Mouse (Mus musculus) neural tube, embryonic 12.5 days (tissue): Measurements from ENCODE around the gene Kdm5b. TPM values are rescaled to one million over a fixed set of nuclear protein-coding genes. Genes with fewer than 3 reads are reported as not detected.
A peak's percentile ranks its signal among the peaks of the same experiment; 100 is the strongest.

Source experiments
- ATAC-seq: fragments of 200-750 bp; cut with Nextera tagmentation; 2 replicates; pipeline ENCODE4 v1.8.0; 2017; ENCODE audit warnings: low read depth, mild to moderate bottlenecking, moderate TSS enrichment, moderate library complexity; ENCODE audit not compliant: low FRiP score
- H3K27ac ChIP-seq: fragments of 300-500 bp; sonication (generic); 2 replicates; pipeline ENCODE4 v1.5.1; 2016
- H3K27me3 ChIP-seq: fragments of 300-500 bp; sonication (generic); replicated peaks from 2 replicates; pipeline ENCODE4 v1.6.1; 2016; ENCODE audit warnings: mild to moderate bottlenecking
- H3K36me3 ChIP-seq: fragments of 300-500 bp; sonication (generic); 2 replicates; pipeline ENCODE4 v1.6.1; 2016; ENCODE audit warnings: mild to moderate bottlenecking
- H3K4me1 ChIP-seq: fragments of 300-500 bp; sonication (generic); 2 replicates; pipeline ENCODE4 v1.6.1; 2016
- H3K4me2 ChIP-seq: fragments of 300-500 bp; sonication (generic); replicated peaks from 2 replicates; pipeline ENCODE4 v1.6.1; 2016; ENCODE audit warnings: mild to moderate bottlenecking
- H3K4me3 ChIP-seq: fragments of 300-500 bp; sonication (generic); 2 replicates; pipeline ENCODE4 v1.5.1; 2016
- H3K9ac ChIP-seq: fragments of 300-500 bp; sonication (generic); 2 replicates; pipeline ENCODE4 v1.6.1; 2016; ENCODE audit warnings: mild to moderate bottlenecking
- H3K9me3 ChIP-seq: fragments of 300-500 bp; sonication (generic); 2 replicates; pipeline ENCODE4 v1.6.1; 2016; ENCODE audit warnings: mild to moderate bottlenecking
- WGBS: fragments of 180-500 bp; shearing (Covaris S2); methylation state at CpG from one replicate; pipeline ENCODE4 v1.1.7; 2016; 5-methylcytosine and 5-hydroxymethylcytosine counted together
- polyA plus RNA-seq: library from polyadenylated mRNA; unstranded; fragments of >200 nt; fragmentation: Nextera tagmentation; extraction: Ambion mirVana; gene quantifications from 2 replicates; pipeline ENCODE4 v1.2.1, GENCODE M21; 2016

Gene Kdm5b
- polyA plus RNA-seq, 1 experiment from 2014 or later: 108 TPM

GRCm38 (mm10) chr1:134606381-134606780, 46.4 kb downstream of the Kdm5b start:
- peaks cover 67% of the 10 kb centered on the region for H3K36me3 ChIP-seq
- no peak for ATAC-seq
- no peak overlapping the region for H3K4me3 ChIP-seq
- 97% methylated on average over 2 of the region's 2 CpGs for WGBS
- H3K27me3 ChIP-seq: no peaks in the 10 kb centered on the region
- no peaks in the 10 kb centered on the region for H3K4me1 ChIP-seq
- no peak overlapping the region for H3K9ac ChIP-seq
- H3K4me2 ChIP-seq: no peak overlapping the region
- no peak overlapping the region for H3K27ac ChIP-seq
- H3K9me3 ChIP-seq: no peaks in the 10 kb centered on the region

- no peak overlapping the region for H3K4me3 ChIP-seq
- H3K36me3 ChIP-seq: peaks cover 66% of the 10 kb centered on the region
- no peak for ATAC-seq
- H3K4me2 ChIP-seq: no peak overlapping the region
- no peaks in the 10 kb centered on the region for H3K27me3 ChIP-seq
- no peaks in the 10 kb centered on the region for H3K9me3 ChIP-seq
- no peak overlapping the region for H3K27ac ChIP-seq
- no peaks in the 10 kb centered on the region for H3K4me1 ChIP-seq
- H3K9ac ChIP-seq: no peak overlapping the region
- 73% methylated on average over 1 of the region's 1 CpGs for WGBS
Observed at GRCm38 (mm10) chr1:134607279-134607678, 47.3 kb downstream of the Kdm5b start.

GRCm38 (mm10) chr1:134609172-134609571, 49.2 kb downstream of the Kdm5b start:
- 27% methylated on average over 4 of the region's 4 CpGs for WGBS

DNA sequence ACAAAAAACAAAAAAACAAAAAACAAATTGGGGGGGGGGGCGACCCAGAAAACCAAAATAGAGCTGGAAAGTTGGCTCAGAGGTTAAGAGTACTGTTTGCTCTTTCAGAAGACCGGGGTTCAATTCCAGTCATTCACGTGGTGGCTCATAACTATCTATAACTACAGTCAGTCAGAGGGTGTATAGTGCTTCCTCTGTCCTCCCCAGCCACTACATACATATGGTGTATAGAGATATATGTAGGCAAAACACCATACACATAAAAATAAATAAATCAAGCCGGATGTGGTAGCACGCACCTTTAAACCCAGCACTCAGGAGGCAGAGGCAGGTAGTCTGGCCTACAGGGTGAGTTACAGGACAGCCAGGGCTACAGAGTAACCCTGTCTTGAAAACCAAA, 54.6 kb downstream of the Kdm5b start:
- Histone ChIP-seq H3K27ac (no peak overlapping the region), H3K36me3 (peaks cover 71% of the 10 kb centered on the region), H3K27me3 (no peaks in the 10 kb centered on the region), H3K9me3 (no peaks in the 10 kb centered on the region), H3K9ac (no peak overlapping the region), H3K4me1 (no peaks in the 10 kb centered on the region), H3K4me2 (no peak overlapping the region), H3K4me3 (no peak overlapping the region)
- no peak for ATAC-seq
- 97% methylated on average over 5 of the region's 5 CpGs for WGBS

More at GRCm38 (mm10) chr1:134609172-134609571, 49.2 kb downstream of the Kdm5b start:
- H3K9ac ChIP-seq: no peak overlapping the region
- H3K36me3 ChIP-seq: peaks cover 73% of the 10 kb centered on the region
- no peaks in the 10 kb centered on the region for H3K9me3 ChIP-seq
- H3K4me3 ChIP-seq: no peak overlapping the region
- no peak for ATAC-seq
- no peak overlapping the region for H3K4me2 ChIP-seq
- H3K4me1 ChIP-seq: no peaks in the 10 kb centered on the region
- no peaks in the 10 kb centered on the region for H3K27me3 ChIP-seq
- H3K27ac ChIP-seq: no peak overlapping the region

- ATAC-seq: no peak
- no peaks in the 10 kb centered on the region for H3K4me1 ChIP-seq
- H3K4me3 ChIP-seq: no peak overlapping the region
- peaks cover 75% of the 10 kb centered on the region for H3K36me3 ChIP-seq
- 97% methylated on average over 2 of the region's 2 CpGs for WGBS
- H3K27me3 ChIP-seq: no peaks in the 10 kb centered on the region
- H3K9ac ChIP-seq: no peak overlapping the region
- no peaks in the 10 kb centered on the region for H3K9me3 ChIP-seq
- no peak overlapping the region for H3K4me2 ChIP-seq
- no peak overlapping the region for H3K27ac ChIP-seq
Observed at GRCm38 (mm10) chr1:134614988-134615387, 55.0 kb downstream of the Kdm5b start.

DNA sequence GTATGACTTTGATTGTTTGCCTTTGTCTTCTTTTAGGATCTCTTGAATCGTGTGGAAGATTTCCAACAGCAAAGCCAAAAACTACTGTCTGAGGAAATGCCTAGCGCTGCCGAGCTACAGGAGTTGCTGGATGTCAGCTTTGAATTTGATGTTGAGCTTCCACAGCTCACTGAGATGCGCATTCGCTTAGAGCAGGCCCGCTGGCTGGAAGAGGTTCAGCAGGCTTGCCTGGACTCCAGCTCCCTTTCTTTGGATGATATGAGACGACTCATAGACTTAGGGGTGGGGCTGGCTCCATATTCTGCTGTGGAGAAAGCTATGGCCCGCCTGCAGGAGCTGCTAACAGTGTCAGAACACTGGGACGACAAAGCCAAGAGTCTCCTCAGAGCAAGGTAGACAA, 57.7 kb downstream of the Kdm5b start:
- Histone ChIP-seq H3K4me3 (no peak overlapping the region), H3K9ac (no peak overlapping the region), H3K27ac (no peak overlapping the region), H3K27me3 (no peaks in the 10 kb centered on the region), H3K4me1 (no peaks in the 10 kb centered on the region), H3K9me3 (no peaks in the 10 kb centered on the region), H3K36me3 (peaks cover 84% of the 10 kb centered on the region), H3K4me2 (no peak overlapping the region)
- 88% methylated on average over 9 of the region's 9 CpGs for WGBS
- no peak for ATAC-seq

GRCm38 (mm10) chr1:134625325-134625724, 65.4 kb downstream of the Kdm5b start:
- H3K9me3 ChIP-seq: no peaks in the 10 kb centered on the region
- no peaks in the 10 kb centered on the region for H3K4me1 ChIP-seq
- no peak overlapping the region for H3K27ac ChIP-seq
- no peak overlapping the region for H3K4me3 ChIP-seq
- H3K36me3 ChIP-seq: peaks cover 91% of the 10 kb centered on the region
- H3K4me2 ChIP-seq: no peak overlapping the region
- ATAC-seq: no peak
- no peak overlapping the region for H3K9ac ChIP-seq
- 91% methylated on average over 4 of the region's 4 CpGs for WGBS
- H3K27me3 ChIP-seq: no peaks in the 10 kb centered on the region

DNA sequence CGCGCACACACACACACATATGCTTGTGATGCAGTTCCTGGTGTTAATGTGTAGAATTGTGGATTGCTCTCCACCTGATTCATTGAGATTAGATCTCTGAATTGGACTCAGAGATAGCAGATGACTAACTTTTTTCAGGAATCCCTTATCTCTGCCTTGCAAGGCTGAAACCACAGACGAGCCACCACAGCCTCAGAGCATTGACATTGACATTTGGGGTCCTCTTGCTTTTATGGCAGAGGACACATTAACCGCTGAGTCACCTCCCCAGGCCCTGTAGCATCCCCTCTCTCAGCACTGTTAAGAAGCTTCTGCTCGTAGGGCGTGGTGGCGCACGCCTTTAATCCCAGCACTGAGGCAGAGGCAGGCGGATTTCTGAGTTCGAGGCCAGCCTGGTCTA, 69.5 kb downstream of the Kdm5b start:
- Histone ChIP-seq H3K4me1 (no peaks in the 10 kb centered on the region), H3K4me2 (no peak overlapping the region), H3K9ac (no peak overlapping the region), H3K36me3 (peaks cover 94% of the 10 kb centered on the region), H3K9me3 (no peaks in the 10 kb centered on the region), H3K4me3 (no peak overlapping the region), H3K27me3 (no peaks in the 10 kb centered on the region), H3K27ac (no peak overlapping the region)
- 94% methylated on average over 10 of the region's 10 CpGs for WGBS
- ATAC-seq: no peak

DNA sequence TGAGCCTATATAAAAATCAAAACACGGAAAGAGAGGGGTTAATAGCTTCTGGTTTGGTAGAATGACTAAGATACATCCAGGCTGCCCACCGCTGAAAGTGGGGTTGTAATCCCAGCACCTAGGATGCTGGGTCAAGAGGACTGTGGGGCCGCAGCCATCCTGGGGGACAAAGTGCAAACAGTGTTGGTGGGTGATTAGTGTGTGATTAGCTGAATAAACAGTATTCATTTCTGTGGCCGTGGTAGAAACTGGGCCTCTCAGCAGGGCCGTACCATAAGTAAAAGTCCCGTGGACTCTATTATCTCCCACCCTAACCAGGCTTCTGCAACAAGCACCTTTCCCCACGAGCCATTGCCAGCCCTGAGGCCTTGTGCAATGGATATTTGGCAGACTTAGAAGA, 74.3 kb downstream of the Kdm5b start:
- Histone ChIP-seq H3K4me3 (no peak overlapping the region), H3K9ac (no peak overlapping the region), H3K27me3 (no peaks in the 10 kb centered on the region), H3K9me3 (no peaks in the 10 kb centered on the region), H3K36me3 (peaks cover 50% of the 10 kb centered on the region), H3K4me1 (peaks cover 3% of the 10 kb centered on the region; the same call in 1 of the 2 replicates), H3K4me2 (no peak overlapping the region), H3K27ac (no peak overlapping the region)
- 86% methylated on average over 7 of the region's 7 CpGs for WGBS
- no peak for ATAC-seq

- no peaks in the 10 kb centered on the region for H3K27me3 ChIP-seq
- no peak overlapping the region for H3K4me3 ChIP-seq
- H3K9me3 ChIP-seq: no peaks in the 10 kb centered on the region
- ATAC-seq: peak; percentile 35; the same call in 1 of the 2 replicates
- 78% methylated on average over 3 of the region's 3 CpGs for WGBS
- peaks cover 30% of the 10 kb centered on the region for H3K36me3 ChIP-seq
- no peak overlapping the region for H3K4me2 ChIP-seq
- no peak overlapping the region for H3K9ac ChIP-seq
- no peak overlapping the region for H3K27ac ChIP-seq
- peaks cover 3% of the 10 kb centered on the region; the same call in 1 of the 2 replicates for H3K4me1 ChIP-seq
Observed at GRCm38 (mm10) chr1:134636245-134636644, 76.3 kb downstream of the Kdm5b start.

DNA sequence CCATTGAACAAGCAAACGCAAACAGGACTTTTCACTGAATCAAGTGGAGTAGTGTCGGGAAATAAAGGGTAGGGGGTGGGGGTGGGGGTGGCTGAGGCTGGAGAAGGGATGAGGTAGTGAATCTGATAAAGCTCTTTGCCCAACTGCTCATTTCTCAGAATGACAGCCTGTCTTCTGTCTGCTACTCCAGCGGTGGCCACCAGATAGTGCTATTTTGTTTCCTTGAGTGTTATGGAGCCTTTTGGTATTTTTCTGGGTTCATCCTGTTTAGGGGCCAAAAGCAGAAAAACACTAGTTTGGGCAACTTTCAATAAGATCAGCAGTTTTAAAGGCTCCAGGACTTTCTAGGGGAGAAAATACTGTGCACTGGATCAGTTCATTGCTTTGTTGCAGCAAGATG, 76.7 kb downstream of the Kdm5b start:
- Histone ChIP-seq H3K27ac (no peak overlapping the region), H3K4me2 (no peak overlapping the region), H3K4me3 (no peak overlapping the region), H3K9ac (no peak overlapping the region), H3K4me1 (peaks cover 3% of the 10 kb centered on the region; the same call in 1 of the 2 replicates), H3K9me3 (no peaks in the 10 kb centered on the region), H3K36me3 (peaks cover 26% of the 10 kb centered on the region), H3K27me3 (no peaks in the 10 kb centered on the region)
- ATAC-seq: 0 out of 2 replicates have a peak, but pooled peaks have one; percentile 22
- 14% methylated on average over 3 of the region's 3 CpGs for WGBS

- Histone ChIP-seq H3K4me2 (no peak overlapping the region), H3K9ac (no peak overlapping the region), H3K4me1 (peaks cover 3% of the 10 kb centered on the region; the same call in 1 of the 2 replicates), H3K27ac (no peak overlapping the region), H3K9me3 (no peaks in the 10 kb centered on the region), H3K36me3 (peaks cover 14% of the 10 kb centered on the region), H3K27me3 (no peaks in the 10 kb centered on the region), H3K4me3 (no peak overlapping the region)
- ATAC-seq: no peak
- WGBS: 50% methylated on average over 3 of the region's 3 CpGs
Observed at GRCm38 (mm10) chr1:134638041-134638440, 78.1 kb downstream of the Kdm5b start.

GRCm38 (mm10) chr1:134638522-134638921, 78.6 kb downstream of the Kdm5b start:
- Histone ChIP-seq H3K4me3 (no peak overlapping the region), H3K27ac (no peak overlapping the region), H3K9ac (no peak overlapping the region), H3K27me3 (peaks cover 2% of the 10 kb centered on the region; the same call in 1 of the 2 replicates), H3K4me2 (no peak overlapping the region), H3K4me1 (peaks cover 3% of the 10 kb centered on the region; the same call in 1 of the 2 replicates), H3K36me3 (peaks cover 9% of the 10 kb centered on the region), H3K9me3 (no peaks in the 10 kb centered on the region)
- ATAC-seq: no peak
- 32% methylated on average over 7 of the region's 7 CpGs for WGBS
